Mouse (Mus musculus) liver, postnatal 0 days (tissue): ENCODE measurements around the gene Grin3a.

Experiments used
- CTCF ChIP-seq: sonication (generic); IDR thresholded peaks from 2 replicates; pipeline ENCODE4 v1.5.1; 2016; ENCODE audit warnings: antibody characterized with exemption, low read depth
- EP300 ChIP-seq: IDR thresholded peaks from 2 replicates; pipeline ENCODE4 v1.6.1; 2016; ENCODE audit warnings: antibody characterized with exemption, low read depth, mild to moderate bottlenecking

DNA sequence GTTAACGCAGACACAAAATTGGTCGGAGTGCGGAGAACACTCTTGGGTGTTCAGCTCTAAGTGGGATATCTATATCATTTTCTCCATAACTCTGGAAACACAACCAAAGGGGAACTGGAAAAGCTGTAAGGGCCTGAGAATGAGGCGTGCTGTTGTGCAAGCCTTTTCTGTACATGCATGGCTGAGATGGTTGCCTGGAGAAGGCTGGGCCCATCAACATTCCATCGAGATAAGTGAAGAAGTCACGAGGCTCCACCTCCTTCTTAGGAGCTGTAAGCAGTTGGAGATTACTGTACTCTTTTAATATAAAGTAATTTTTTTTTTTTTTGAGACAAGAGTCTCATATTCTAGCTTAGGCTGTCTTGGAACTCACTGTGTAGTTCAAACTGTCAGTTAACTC lies 169.5 kb downstream of the Grin3a start:
- TF ChIP-seq EP300, result no peak
- TF ChIP-seq CTCF, result no peak
